Mouse (Mus musculus) right cerebral cortex, postnatal 25 days (tissue): ENCODE measurements around the gene Map3k14.
A peak's percentile ranks its signal among the peaks of the same experiment; 100 is the strongest.
"Not testable (repeated sequence)": the region's sequence is repeated elsewhere in the genome, so short reads cannot be mapped to it uniquely, and the experiment has no call there.

Experiments
- DNase-seq: peaks from one replicate; pipeline ENCODE4 v3.0.0; 2022

Map3k14 gene

GRCm38 (mm10) chr11:103267346-103268219 is at the start of gene Map3k14:
Gene Map3k14, minus strand, starts transcription at chr11:103267472.
- DNase-seq, result peak; percentile 99

GRCm38 (mm10) chr11:103315379-103315778 is 48.1 kb upstream of the Map3k14 start:
- DNase-seq, result no peak

GRCm38 (mm10) chr11:103314736-103315374 is 47.6 kb upstream of the Map3k14 start:
- no peak for DNase-seq

GRCm38 (mm10) chr11:103313542-103313941 is 46.3 kb upstream of the Map3k14 start:
- DNase-seq, result no peak

GRCm38 (mm10) chr11:103312655-103313255 is 45.5 kb upstream of the Map3k14 start:
- no peak for DNase-seq

GRCm38 (mm10) chr11:103311960-103312611 is 44.8 kb upstream of the Map3k14 start:
- peak; percentile 34 for DNase-seq

GRCm38 (mm10) chr11:103309956-103310574 is 42.8 kb upstream of the Map3k14 start:
- DNase-seq, result no peak

- no peak for DNase-seq
Measured at GRCm38 (mm10) chr11:103307910-103308309, 40.6 kb upstream of the Map3k14 start.

- no peak for DNase-seq
Measured at GRCm38 (mm10) chr11:103304525-103304924, 37.3 kb upstream of the Map3k14 start.

GRCm38 (mm10) chr11:103294772-103295171 is 27.5 kb upstream of the Map3k14 start:
- DNase-seq, result no peak

GRCm38 (mm10) chr11:103294066-103294465 is 26.8 kb upstream of the Map3k14 start:
- DNase-seq, result no peak

GRCm38 (mm10) chr11:103292890-103293287 is 25.6 kb upstream of the Map3k14 start:
- DNase-seq, result no peak

GRCm38 (mm10) chr11:103292152-103292889 is 25.0 kb upstream of the Map3k14 start:
- no peak for DNase-seq

- DNase-seq, result not testable (repeated sequence)
Measured at GRCm38 (mm10) chr11:103290841-103291240, 23.6 kb upstream of the Map3k14 start.

GRCm38 (mm10) chr11:103288291-103288963 is 21.2 kb upstream of the Map3k14 start:
- no peak for DNase-seq

GRCm38 (mm10) chr11:103286910-103287309 is 19.6 kb upstream of the Map3k14 start:
- no peak for DNase-seq

- DNase-seq, result no peak
Measured at GRCm38 (mm10) chr11:103285951-103286350, 18.7 kb upstream of the Map3k14 start.

- no peak for DNase-seq
Measured at GRCm38 (mm10) chr11:103285276-103285675, 18.0 kb upstream of the Map3k14 start.

- no peak for DNase-seq
Measured at GRCm38 (mm10) chr11:103281784-103282183, 14.5 kb upstream of the Map3k14 start.

- DNase-seq, result no peak
Measured at GRCm38 (mm10) chr11:103276450-103276849, 9.2 kb upstream of the Map3k14 start.

- no peak for DNase-seq
Measured at GRCm38 (mm10) chr11:103272888-103273287, 5.6 kb upstream of the Map3k14 start.
